Mouse (Mus musculus) MEL (cell line): Measurements from ENCODE around the gene Optn. TPM values are rescaled to one million over a fixed set of nuclear protein-coding genes. Genes with fewer than 3 reads are reported as not detected.

Source experiments
- DNase-seq: peaks from one replicate; pipeline ENCODE4 v3.0.0; 2011; ENCODE audit warnings: low read depth, low spot score
- H3K27ac ChIP-seq: 2 replicates; pipeline ENCODE4 v1.5.1; 2012; ENCODE audit warnings: low read depth, mild to moderate bottlenecking, control low read depth, low read length, moderate library complexity; ENCODE audit not compliant: control insufficient read depth
- H3K27me3 ChIP-seq, 2 experiments: fragments of 150-350 bp in 1 of 2; sonication (generic) in 1 of 2; 2 replicates each; pipeline ENCODE4 v1.6.1; 2012; ENCODE audit warnings: low read length in 2 of 2, mild to moderate bottlenecking in 2 of 2, improper control_type of control experiment in 1 of 2, moderate library complexity in 1 of 2; ENCODE audit not compliant: insufficient read depth in 2 of 2, control insufficient read depth in 1 of 2
- H3K36me3 ChIP-seq, 2 experiments: 2 replicates each; pipeline ENCODE4 v1.6.1; 2012 to 2014; ENCODE audit warnings: low read length in 2 of 2, improper control_type of control experiment in 1 of 2, inconsistent platforms in 1 of 2, mild to moderate bottlenecking in 1 of 2; ENCODE audit not compliant: insufficient read depth in 2 of 2, control insufficient read depth in 1 of 2
- H3K4me1 ChIP-seq, 2 experiments: fragments of 150-350 bp in 1 of 2; sonication (generic) in 1 of 2; 2 replicates each; pipeline ENCODE4 v1.6.1; 2012; ENCODE audit warnings: low read length in 2 of 2, improper control_type of control experiment in 1 of 2, mild to moderate bottlenecking in 1 of 2; ENCODE audit not compliant: insufficient read depth in 2 of 2, control insufficient read depth in 1 of 2
- H3K4me3 ChIP-seq, 2 experiments: fragments of 150-350 bp in 1 of 2; sonication (generic) in 1 of 2; 2 replicates each; pipeline ENCODE4 v1.5.1; 2012; ENCODE audit warnings: low read depth in 2 of 2, low read length in 2 of 2, mild to moderate bottlenecking in 2 of 2, moderate library complexity in 2 of 2, control low read depth in 1 of 2, improper control_type of control experiment in 1 of 2; ENCODE audit not compliant: control insufficient read depth in 1 of 2, insufficient read depth in 1 of 2
- H3K79me2 ChIP-seq: 2 replicates; pipeline ENCODE4 v1.6.1; 2012; ENCODE audit warnings: mild to moderate bottlenecking, low read length, moderate library complexity; ENCODE audit not compliant: control insufficient read depth, poor library complexity, insufficient read depth
- H3K9ac ChIP-seq: 2 replicates; pipeline ENCODE4 v1.6.1; 2012; ENCODE audit warnings: low read depth, mild to moderate bottlenecking, control low read depth, low read length, moderate library complexity; ENCODE audit not compliant: control insufficient read depth, poor library complexity, severe bottlenecking
- H3K9me3 ChIP-seq: fragments of 150-350 bp; sonication (generic); replicated peaks from 2 replicates; pipeline ENCODE4 v1.6.1; 2012; ENCODE audit warnings: mild to moderate bottlenecking, low read length, improper control_type of control experiment, moderate library complexity; ENCODE audit not compliant: insufficient read depth
- CHD2 ChIP-seq: IDR thresholded peaks from 2 replicates; pipeline ENCODE4 v1.6.1; 2011; ENCODE audit warnings: low read length, improper control_type of control experiment
- CTCF ChIP-seq, 3 experiments: IDR thresholded peaks in 2 of 3; conservative IDR thresholded peaks in 1 of 3; 2 replicates each; pipeline ENCODE4 v1.5.1; 2011 to 2012; ENCODE audit warnings: low read length in 3 of 3, low read depth in 2 of 3, mild to moderate bottlenecking in 2 of 3, improper control_type of control experiment in 1 of 3, inconsistent platforms in 1 of 3, mixed read lengths in 1 of 3, moderate library complexity in 1 of 3; ENCODE audit not compliant: control insufficient read depth in 1 of 3, insufficient read depth in 1 of 3, poor library complexity in 1 of 3, severe bottlenecking in 1 of 3
- ELF1 ChIP-seq: IDR thresholded peaks from 2 replicates; pipeline ENCODE4 v1.6.1; 2014; ENCODE audit warnings: low read depth, mild to moderate bottlenecking, inconsistent platforms, low read length, improper control_type of control experiment, moderate library complexity
- EP300 ChIP-seq, 2 experiments: IDR thresholded peaks; 2 replicates each; pipeline ENCODE4 v1.6.1; 2011; ENCODE audit warnings: improper control_type of control experiment in 2 of 2, low read length in 2 of 2, low read depth in 1 of 2, mild to moderate bottlenecking in 1 of 2
- ETS1 ChIP-seq: IDR thresholded peaks from 2 replicates; pipeline ENCODE4 v1.6.1; 2012; ENCODE audit warnings: low read depth, mild to moderate bottlenecking, inconsistent platforms, low read length, improper control_type of control experiment, moderate library complexity
- GABPA ChIP-seq: IDR thresholded peaks from 2 replicates; pipeline ENCODE4 v1.6.1; 2012; ENCODE audit warnings: low read depth, mild to moderate bottlenecking, inconsistent platforms, low read length, improper control_type of control experiment, moderate library complexity
- GATA1 ChIP-seq: IDR thresholded peaks from 2 replicates; pipeline ENCODE4 v1.6.1; 2011; ENCODE audit warnings: low read depth, low read length, improper control_type of control experiment
- HCFC1 ChIP-seq: IDR thresholded peaks from 2 replicates; pipeline ENCODE4 v1.6.1; 2012; ENCODE audit warnings: low read depth, mild to moderate bottlenecking, inconsistent platforms, low read length, improper control_type of control experiment, moderate library complexity
- JUND ChIP-seq: IDR thresholded peaks from 2 replicates; pipeline ENCODE4 v1.6.1; 2011; ENCODE audit warnings: low read depth, mild to moderate bottlenecking, improper control_type of control experiment, low read length
- MEF2A ChIP-seq: IDR thresholded peaks from 2 replicates; pipeline ENCODE4 v1.6.1; 2014; ENCODE audit warnings: low read depth, mild to moderate bottlenecking, inconsistent platforms, low read length, improper control_type of control experiment; ENCODE audit not compliant: poor library complexity, insufficient replicate concordance, severe bottlenecking; ENCODE audit errors: extremely low read depth
- MXI1 ChIP-seq: IDR thresholded peaks from 2 replicates; pipeline ENCODE4 v1.6.1; 2011; ENCODE audit warnings: mild to moderate bottlenecking, low read depth, low read length, improper control_type of control experiment
- MYC ChIP-seq: IDR thresholded peaks from 2 replicates; pipeline ENCODE4 v1.6.1; 2011; ENCODE audit warnings: low read depth, mild to moderate bottlenecking, low read length, improper control_type of control experiment, moderate library complexity
- NELFE ChIP-seq: IDR thresholded peaks from 2 replicates; pipeline ENCODE4 v1.6.1; 2011; ENCODE audit warnings: low read depth, low read length, improper control_type of control experiment
- NRF1 ChIP-seq: IDR thresholded peaks from 2 replicates; pipeline ENCODE4 v1.6.1; 2014; ENCODE audit warnings: low read depth, mild to moderate bottlenecking, inconsistent platforms, low read length, improper control_type of control experiment, moderate library complexity; ENCODE audit not compliant: poor library complexity, insufficient read depth, severe bottlenecking
- POLR2A ChIP-seq, 2 experiments: IDR thresholded peaks; 2 replicates each; pipeline ENCODE4 v1.6.1; 2011 to 2012; ENCODE audit warnings: low read length in 2 of 2, mild to moderate bottlenecking in 2 of 2, control low read depth in 1 of 2, improper control_type of control experiment in 1 of 2, low read depth in 1 of 2, moderate library complexity in 1 of 2; ENCODE audit not compliant: control insufficient read depth in 1 of 2, insufficient read depth in 1 of 2, poor library complexity in 1 of 2
- POLR2AphosphoS2 ChIP-seq: IDR thresholded peaks from 2 replicates; pipeline ENCODE4 v1.6.1; 2011; ENCODE audit warnings: low read length, improper control_type of control experiment
- POLR2AphosphoS5 ChIP-seq: IDR thresholded peaks from 2 replicates; pipeline ENCODE4 v1.6.1; 2012; ENCODE audit warnings: low read depth, borderline replicate concordance, mild to moderate bottlenecking, inconsistent platforms, low read length, moderate library complexity, mixed read lengths
- RCOR1 ChIP-seq: IDR thresholded peaks from 2 replicates; pipeline ENCODE4 v1.6.1; 2012; ENCODE audit warnings: low read depth, mild to moderate bottlenecking, inconsistent platforms, low read length, improper control_type of control experiment
- SIN3A ChIP-seq: IDR thresholded peaks from 2 replicates; pipeline ENCODE4 v1.6.1; 2012; ENCODE audit warnings: low read length, improper control_type of control experiment, inconsistent platforms
- TAL1 ChIP-seq: IDR thresholded peaks from 2 replicates; pipeline ENCODE4 v1.6.1; 2012; ENCODE audit warnings: mild to moderate bottlenecking, inconsistent platforms, low read length, moderate library complexity, mixed read lengths
- TBP ChIP-seq: IDR thresholded peaks from 2 replicates; pipeline ENCODE4 v1.8.0; 2011; ENCODE audit warnings: low read depth, low read length, improper control_type of control experiment
- TCF12 ChIP-seq: IDR thresholded peaks from 2 replicates; pipeline ENCODE4 v1.6.1; 2014; ENCODE audit warnings: low read depth, mild to moderate bottlenecking, inconsistent platforms, low read length, improper control_type of control experiment, moderate library complexity
- USF1 ChIP-seq: IDR thresholded peaks from 2 replicates; pipeline ENCODE4 v1.6.1; 2014; ENCODE audit warnings: low read depth, mild to moderate bottlenecking, inconsistent platforms, low read length, improper control_type of control experiment, moderate library complexity
- polyA plus RNA-seq, 2 experiments: library from polyadenylated mRNA; stranded (reverse) in 1 of 2; unstranded in 1 of 2; fragments of >175 nt in 1 of 2; fragments of >200 nt in 1 of 2; gene quantifications; 2 replicates each; pipeline versions ENCODE4 v1.2.1 to v1.2.4; 2012; ENCODE audit warnings: low replicate concordance in 2 of 2, low read depth in 1 of 2; ENCODE audit not compliant: insufficient read length in 2 of 2, insufficient read depth in 1 of 2, missing spikeins in 1 of 2
- total RNA-seq: library from RNA; depleted of rRNA; stranded (reverse); fragments of 300-350 nt; gene quantifications from 2 replicates; pipeline ENCODE4 v1.2.3, GENCODE M21; 2012; rRNA removed

Gene Optn
- total RNA-seq (10.5 and 10.9 TPM in 2 replicates), polyA plus RNA-seq (10 to 100 TPM in 1 of 2 experiments, not detected in 1; 17.0 TPM)

- DNase-seq = peak; percentile 88
- Histone ChIP-seq H3K4me1 (peaks cover 7 to 14% of the 10 kb centered on the region in 2 experiments), H3K27me3 (no peaks in the 10 kb centered on the region), H3K9me3 (no peaks in the 10 kb centered on the region), H3K4me3 (peak within 1 kb of the TSS; percentile 78 to 92), H3K27ac (peak within 1 kb of the TSS; percentile 21), H3K36me3 (peaks cover 0 to 10% of the 10 kb centered on the region in 2 experiments; a peak in 2 of 4 replicates), H3K79me2 (peaks cover 4% of the 10 kb centered on the region), H3K9ac (peak within 1 kb of the TSS; percentile 75)
- TF ChIP-seq USF1 (peak; percentile 55), POLR2A (IDR thresholded peaks at IDR 0.05; ENCODE audit: control insufficient read depth in 1 of 2, insufficient read depth in 1 of 2, low read depth in 1 of 2, low read length in 2 of 2, poor library complexity in 1 of 2) (peak; percentile 37 to 54; a peak in 1 of 4 replicates), EP300 (IDR thresholded peaks at IDR 0.05; ENCODE audit: low read depth in 1 of 2, low read length in 2 of 2) (no peak; a peak in 1 of 4 replicates), HCFC1 (0 out of 2 replicates have a peak, but pooled peaks have one; percentile 43), MEF2A (no peak), TBP (0 out of 2 replicates have a peak, but pooled peaks have one; percentile 28), ETS1 (peak; percentile 46), POLR2AphosphoS5 (no peak), SIN3A (peak; percentile 52; the same call in 1 of the 2 replicates), ELF1 (no peak), NELFE (peak; percentile 36; the same call in 1 of the 2 replicates), TAL1 (no peak), POLR2AphosphoS2 (no peak)
Observed at GRCm38 (mm10) chr2:5063299-5064205, at the start of gene Optn. Optn (minus strand) TSS chr2:5064051.

DNA sequence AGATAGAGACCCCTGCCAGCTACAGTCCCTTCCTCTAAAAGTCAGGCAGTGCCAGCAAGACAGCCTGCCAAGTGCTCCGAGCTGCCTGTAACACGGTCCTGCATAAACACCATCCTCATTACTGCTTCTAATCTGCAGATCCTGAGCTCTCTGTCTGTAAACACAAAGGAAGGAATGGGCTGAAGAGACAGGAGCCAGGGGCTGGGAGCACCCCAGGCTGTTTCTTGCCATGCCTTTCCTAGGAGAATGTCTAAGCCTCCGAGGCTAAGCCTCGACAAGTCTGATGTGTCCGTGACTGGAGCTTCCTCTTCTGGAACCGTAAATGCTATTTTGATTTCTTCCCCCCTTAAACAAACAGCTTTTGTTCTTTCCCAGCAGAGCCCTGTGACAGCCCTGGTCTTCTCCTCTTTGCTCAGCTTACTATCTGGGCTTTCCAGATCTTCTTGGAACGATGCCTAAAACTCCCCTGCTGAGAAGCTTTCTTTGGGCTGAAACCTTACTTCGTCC lies 49.0 kb upstream of the Optn start:
- TF ChIP-seq MYC (no peak), MXI1 (no peak), RCOR1 (0 out of 2 replicates have a peak, but pooled peaks have one; percentile 7), TCF12 (0 out of 2 replicates have a peak, but pooled peaks have one; percentile 5), GABPA (no peak), GATA1 (0 out of 2 replicates have a peak, but pooled peaks have one; percentile 4), NRF1 (no peak), CTCF (IDR thresholded peaks at IDR 0.05 in 2 of 3, conservative IDR thresholded peaks at IDR 0.05 in 1 of 3; ENCODE audit: control insufficient read depth in 1 of 3, insufficient read depth in 1 of 3, low read depth in 2 of 3, low read length in 3 of 3, poor library complexity in 1 of 3, severe bottlenecking in 1 of 3) (no peak), JUND (no peak), CHD2 (no peak)

More for the DNA sequence above, 49.0 kb upstream of the Optn start:
- Histone ChIP-seq H3K4me3 (no peak overlapping the region; a peak in 1 of 4 replicates), H3K27ac (no peak overlapping the region), H3K9ac (no peak overlapping the region), H3K27me3 (peaks cover 2 to 7% of the 10 kb centered on the region in 2 experiments; a peak in 3 of 4 replicates), H3K4me1 (peaks cover 0 to 5% of the 10 kb centered on the region in 2 experiments; a peak in 1 of 4 replicates), H3K9me3 (no peaks in the 10 kb centered on the region), H3K79me2 (no peaks in the 10 kb centered on the region), H3K36me3 (peaks cover 0 to 2% of the 10 kb centered on the region in 2 experiments; a peak in 1 of 4 replicates)
- peak; percentile 58 for DNase-seq
